Mouse (Mus musculus) heart, postnatal 0 days (tissue): ENCODE measurements around the gene Sapcd2. TPM values are rescaled to one million over a fixed set of nuclear protein-coding genes. Genes with fewer than 3 reads are reported as not detected.
A peak's percentile ranks its signal among the peaks of the same experiment; 100 is the strongest.

ENCODE experiments used
- ATAC-seq: fragments of 200-750 bp; cut with Nextera tagmentation; 2 replicates; pipeline ENCODE4 v1.8.0; 2017; ENCODE audit warnings: low read depth, moderate number of reproducible peaks, moderate library complexity; ENCODE audit not compliant: insufficient read depth
- DNase-seq: peaks from one replicate; pipeline ENCODE4 v3.0.0-alpha.2; 2016; ENCODE audit warnings: low spot score
- H3K27ac ChIP-seq: fragments of 300-500 bp; sonication (generic); 2 replicates; pipeline ENCODE4 v1.5.1; 2014; ENCODE audit warnings: low read depth, mild to moderate bottlenecking
- H3K27me3 ChIP-seq: fragments of 300-500 bp; sonication (generic); 2 replicates; pipeline ENCODE4 v1.6.1; 2014; ENCODE audit warnings: low read length, mixed read lengths; ENCODE audit not compliant: control insufficient read depth, insufficient read depth
- H3K36me3 ChIP-seq: fragments of 300-500 bp; sonication (generic); replicated peaks from 2 replicates; pipeline ENCODE4 v1.6.1; 2014; ENCODE audit warnings: low read length, mixed read lengths; ENCODE audit not compliant: control insufficient read depth, insufficient read depth
- H3K4me1 ChIP-seq: fragments of 300-500 bp; sonication (generic); 2 replicates; pipeline ENCODE4 v1.6.1; 2014; ENCODE audit warnings: antibody characterized with exemption; ENCODE audit not compliant: control insufficient read depth, insufficient read depth
- H3K4me2 ChIP-seq: fragments of 300-500 bp; sonication (generic); 2 replicates; pipeline ENCODE4 v1.6.1; 2014; ENCODE audit warnings: low read depth, mild to moderate bottlenecking, low read length, moderate library complexity
- H3K4me3 ChIP-seq: fragments of 300-500 bp; sonication (generic); 2 replicates; pipeline ENCODE4 v1.5.1; 2014; ENCODE audit warnings: low read depth, low read length
- H3K9ac ChIP-seq: fragments of 300-500 bp; sonication (generic); replicated peaks from 2 replicates; pipeline ENCODE4 v1.6.1; 2014; ENCODE audit warnings: low read depth, low read length, mixed read lengths
- H3K9me3 ChIP-seq: fragments of 300-500 bp; sonication (generic); replicated peaks from 2 replicates; pipeline ENCODE4 v1.6.1; 2016; ENCODE audit warnings: low read length; ENCODE audit not compliant: control insufficient read depth
- CTCF ChIP-seq: IDR thresholded peaks from 2 replicates; pipeline ENCODE4 v1.5.1; 2016; ENCODE audit warnings: antibody characterized with exemption, control low read depth, low read depth
- EP300 ChIP-seq: IDR thresholded peaks from 2 replicates; pipeline ENCODE4 v1.6.1; 2016; ENCODE audit warnings: antibody characterized with exemption, low read depth
- WGBS: fragments of 180-500 bp; shearing (Covaris S2); extraction: QIAGEN DNeasy Blood & Tissue Kit; methylation state at CpG from one replicate; pipeline ENCODE4 v1.1.7; 2014; 5-methylcytosine and 5-hydroxymethylcytosine counted together
- polyA plus RNA-seq: library from polyadenylated mRNA; unstranded; fragments of >200 nt; fragmentation: Nextera tagmentation; extraction: Ambion mirVana; gene quantifications from 2 replicates; pipeline ENCODE4 v1.2.1, GENCODE M21; 2015
- total RNA-seq: library from RNA; depleted of rRNA; stranded (reverse); fragments of >200 nt; gene quantifications from 2 replicates; pipeline ENCODE4 v1.2.3, GENCODE M21; 2014; ENCODE audit warnings: low replicate concordance

The Sapcd2 gene
- total and polyA plus RNA-seq, 2 experiments from 2014 or later, result 5.6 to 14.0 TPM

- ATAC-seq (no peak), DNase-seq (no peak)
- Histone ChIP-seq H3K9me3 (no peaks in the 10 kb centered on the region), H3K27me3 (peaks cover 6% of the 10 kb centered on the region; the same call in 1 of the 2 replicates), H3K4me1 (peaks cover 12% of the 10 kb centered on the region), H3K4me2 (peak overlapping the region; percentile 100), H3K9ac (peak overlapping the region; percentile 57), H3K27ac (no peak overlapping the region), H3K36me3 (0 out of 2 replicates have a peak, but pooled peaks cover 12% of the 10 kb centered on the region), H3K4me3 (peak overlapping the region; percentile 78)
- WGBS, result 42% methylated on average over 9 of the region's 9 CpGs
- TF ChIP-seq EP300, result no peak
- TF ChIP-seq CTCF, result no peak
Measured at GRCm38 (mm10) chr2:25364761-25365090, 7.4 kb upstream of the Sapcd2 start.

GRCm38 (mm10) chr2:25365091-25365761, 6.9 kb upstream of the Sapcd2 start, which contains the start of gene Uap1l1:
Uap1l1 (minus strand) TSS chr2:25365682.
- under 1% methylated on average over 53 of the region's 54 CpGs for WGBS
- H3K9me3 ChIP-seq, result no peaks in the 10 kb centered on the region
- H3K27me3 ChIP-seq, result peaks cover 6% of the 10 kb centered on the region; the same call in 1 of the 2 replicates
- TF ChIP-seq EP300, result no peak
- peak; percentile 64 for DNase-seq
- peak within 1 kb of the TSS; percentile 78 for H3K4me3 ChIP-seq
- peak; percentile 88 for ATAC-seq
- peak within 1 kb of the TSS; percentile 100 for H3K4me2 ChIP-seq
- 0 out of 2 replicates have a peak, but pooled peaks cover 12% of the 10 kb centered on the region for H3K36me3 ChIP-seq
- H3K27ac ChIP-seq, result no peak within 1 kb of the TSS
- peak within 1 kb of the TSS; percentile 57 for H3K9ac ChIP-seq
- H3K4me1 ChIP-seq, result peaks cover 12% of the 10 kb centered on the region

- WGBS, result 79% methylated on average over 3 of the region's 3 CpGs
- TF ChIP-seq EP300 (no peak), CTCF (no peak)
- peaks cover 2% of the 10 kb centered on the region; the same call in 1 of the 2 replicates for H3K36me3 ChIP-seq
- no peak overlapping the region for H3K27ac ChIP-seq
- peaks cover 6% of the 10 kb centered on the region; the same call in 1 of the 2 replicates for H3K27me3 ChIP-seq
- no peaks in the 10 kb centered on the region for H3K9me3 ChIP-seq
- no peak for DNase-seq
- ATAC-seq, result no peak
- no peak overlapping the region for H3K4me2 ChIP-seq
- H3K9ac ChIP-seq, result no peak overlapping the region
- H3K4me3 ChIP-seq, result no peak overlapping the region
- peaks cover 24% of the 10 kb centered on the region for H3K4me1 ChIP-seq
Measured at GRCm38 (mm10) chr2:25369996-25370395, 2.1 kb upstream of the Sapcd2 start.

GRCm38 (mm10) chr2:25372644-25373391, 697 bp downstream of the Sapcd2 start:
- H3K9ac ChIP-seq, result peak overlapping the region; percentile 47; the same call in 1 of the 2 replicates
- ATAC-seq (no peak), DNase-seq (no peak)
- 2% methylated on average over 42 of the region's 42 CpGs for WGBS
- H3K27me3 ChIP-seq, result no peaks in the 10 kb centered on the region
- no peaks in the 10 kb centered on the region for H3K9me3 ChIP-seq
- TF ChIP-seq CTCF (no peak), EP300 (no peak)
- peaks cover 23% of the 10 kb centered on the region; the same call in 1 of the 2 replicates for H3K36me3 ChIP-seq
- H3K4me1 ChIP-seq, result peaks cover 17% of the 10 kb centered on the region
- no peak overlapping the region for H3K27ac ChIP-seq
- peak overlapping the region; percentile 99 for H3K4me2 ChIP-seq
- H3K4me3 ChIP-seq, result peak overlapping the region; percentile 74

- WGBS, result 49% methylated on average over 2 of the region's 2 CpGs
- H3K27ac ChIP-seq, result no peak overlapping the region
- H3K27me3 ChIP-seq, result no peaks in the 10 kb centered on the region
- H3K4me3 ChIP-seq, result peak overlapping the region; percentile 74
- TF ChIP-seq EP300 (no peak), CTCF (no peak)
- H3K4me2 ChIP-seq, result peak overlapping the region; percentile 99
- H3K9me3 ChIP-seq, result no peaks in the 10 kb centered on the region
- peaks cover 17% of the 10 kb centered on the region for H3K4me1 ChIP-seq
- H3K36me3 ChIP-seq, result peaks cover 29% of the 10 kb centered on the region
- DNase-seq (no peak), ATAC-seq (no peak)
- 0 out of 2 replicates have a peak overlapping the region, but pooled peaks have one; percentile 6 for H3K9ac ChIP-seq
Measured at GRCm38 (mm10) chr2:25373431-25373830, 1.3 kb downstream of the Sapcd2 start.
